Mouse (Mus musculus): ENCODE results near the gene Dcakd. TPM values are rescaled to one million over a fixed set of nuclear protein-coding genes. Genes with fewer than 3 reads are reported as not detected.

Gene Dcakd
- polyA plus RNA-seq, 1 experiment from 2014 or later, result 220 TPM

Small RNAs within 50 kb of the gene (microRNA-seq; reads per million reads assigned to microRNA genes)
- 0.53 reads per million for gene Mir6931

Other genes with a start within 250 kb of the Dcakd start
- 41.5 and 47.0 TPM in 2 replicates for gene Gjc1, start 208.6 kb downstream of the Dcakd start, polyA plus RNA-seq (2014; fragmentation: Nextera tagmentation; extraction: Ambion mirVana)
- 6.2 and 7.9 TPM in 2 replicates for gene Higd1b, start 192.5 kb downstream of the Dcakd start, polyA plus RNA-seq (2014; fragmentation: Nextera tagmentation; extraction: Ambion mirVana)
- gene Eftud2, start 147.3 kb downstream of the Dcakd start, polyA plus RNA-seq (2014; fragmentation: Nextera tagmentation; extraction: Ambion mirVana), result 150 and 168 TPM in 2 replicates
- 2.6 and 2.8 TPM in 2 replicates for gene Ccdc103, start 147.1 kb downstream of the Dcakd start, polyA plus RNA-seq (2014; fragmentation: Nextera tagmentation; extraction: Ambion mirVana)
- 0.19 TPM in 1 of 2 replicates, not detected in the other for gene Fam187a, start 143.2 kb downstream of the Dcakd start, polyA plus RNA-seq (2014; fragmentation: Nextera tagmentation; extraction: Ambion mirVana)
- 0.23 and 0.37 TPM in 2 replicates for gene Gfap, start 127.4 kb downstream of the Dcakd start, polyA plus RNA-seq (2014; fragmentation: Nextera tagmentation; extraction: Ambion mirVana)
- 4.3 and 5.1 TPM in 2 replicates for gene Kif18b, start 103.2 kb downstream of the Dcakd start, polyA plus RNA-seq (2014; fragmentation: Nextera tagmentation; extraction: Ambion mirVana)
- gene C1ql1, start 81.6 kb downstream of the Dcakd start, polyA plus RNA-seq (2014; fragmentation: Nextera tagmentation; extraction: Ambion mirVana), result 1.9 and 2.5 TPM in 2 replicates
- gene Nmt1, start 143 bp downstream of the Dcakd start, polyA plus RNA-seq (2014; fragmentation: Nextera tagmentation; extraction: Ambion mirVana), result 37.0 and 43.8 TPM in 2 replicates
- gene Plcd3, start 73.3 kb upstream of the Dcakd start, polyA plus RNA-seq (2014; fragmentation: Nextera tagmentation; extraction: Ambion mirVana), result 1.1 and 1.4 TPM in 2 replicates
- gene Acbd4, start 73.3 kb upstream of the Dcakd start, polyA plus RNA-seq (2014; fragmentation: Nextera tagmentation; extraction: Ambion mirVana), result 10.4 and 11.8 TPM in 2 replicates
- gene Hexim1, start 87.9 kb upstream of the Dcakd start, polyA plus RNA-seq (2014; fragmentation: Nextera tagmentation; extraction: Ambion mirVana), result 4.8 and 5.4 TPM in 2 replicates
- gene Hexim2, start 104.1 kb upstream of the Dcakd start, polyA plus RNA-seq (2014; fragmentation: Nextera tagmentation; extraction: Ambion mirVana), result 9.6 and 13.4 TPM in 2 replicates
- gene Fmnl1, start 142.8 kb upstream of the Dcakd start, polyA plus RNA-seq (2014; fragmentation: Nextera tagmentation; extraction: Ambion mirVana), result 1.2 and 3.2 TPM in 2 replicates
- gene 1700023F06Rik, start 180.2 kb upstream of the Dcakd start, polyA plus RNA-seq (2014; fragmentation: Nextera tagmentation; extraction: Ambion mirVana), result 0.78 and 1.2 TPM in 2 replicates
- gene Spata32, start 190.1 kb upstream of the Dcakd start, polyA plus RNA-seq (2014; fragmentation: Nextera tagmentation; extraction: Ambion mirVana), result not detected in 2 replicates
- 1.7 and 2.7 TPM in 2 replicates for gene Map3k14, start 239.1 kb upstream of the Dcakd start, polyA plus RNA-seq (2014; fragmentation: Nextera tagmentation; extraction: Ambion mirVana)